ENCODE assay signal across 9 mouse cellular contexts in genomic region chr5:22745885-22746532, GRCm38 (mm10). TPM values are rescaled to one million over a fixed set of nuclear protein-coding genes. Genes with fewer than 3 reads are reported as not detected.
DNase-seq lines count a peak whose midpoint lies in the region; ATAC-seq and TF ChIP-seq lines count a peak whose summit lies in the region.
"Had no signal": no experiment of that assay in that cellular context is flagged by ENCODE, and none has a peak within 500 bp of the region (broad histone marks: within the 10 kb centered on the region; RNA-seq: fewer than 3 reads in every experiment).

Lhfpl3 (plus strand) TSS chr5:22746059.

- H3K4me3 ChIP-seq in gastrocnemius, adult 2 months, result peak within 1 kb of the TSS; percentile 62
- peak within 1 kb of the TSS; percentile 56 for H3K4me3 ChIP-seq in heart, embryonic 15.5 days
- H3K4me3 ChIP-seq in midbrain, embryonic 15.5 days, result peak within 1 kb of the TSS; percentile 92

- ATAC-seq in heart, embryonic 15.5 days (replicated peaks; ENCODE audit: insufficient number of reproducible peaks, insufficient read depth, low FRiP score, low read depth), result peak; percentile 22; the same call in 1 of the 2 replicates
- peak; percentile 95 for ATAC-seq in midbrain, embryonic 15.5 days (replicated peaks)

- TF ChIP-seq CTCF in gastrocnemius, adult 2 months (IDR thresholded peaks at IDR 0.05), result no peak

- H3K9ac ChIP-seq in heart, embryonic 15.5 days, result peak within 1 kb of the TSS; percentile 19; the same call in 1 of the 2 replicates
- peak within 1 kb of the TSS; percentile 85 for H3K9ac ChIP-seq in midbrain, embryonic 15.5 days

- peak within 1 kb of the TSS; percentile 95 for H3K4me2 ChIP-seq in heart, embryonic 15.5 days
- peak within 1 kb of the TSS; percentile 97 for H3K4me2 ChIP-seq in midbrain, embryonic 15.5 days

- WGBS in heart, embryonic 15.5 days, result under 1% methylated on average over 45 of the region's 53 CpGs
- WGBS in midbrain, embryonic 15.5 days, result under 1% methylated on average over 42 of the region's 53 CpGs

- DNase-seq in gastrocnemius, adult 2 months, result peak; percentile 16
- DNase-seq in gastrocnemius, postnatal 25 days, result no peak
- peak; percentile 45 for DNase-seq in R1 (ENCODE audit: low read depth, low spot score)
- DNase-seq in embryo, embryonic 10.5 days (ENCODE audit: low spot score), result peak; percentile 69
- peak; percentile 48 to 69 for DNase-seq in left cerebral cortex, adult 18-20 months (ENCODE audit: low spot score in 2 of 2)
- DNase-seq in thymus, postnatal 25 days, result peak; percentile 2

- peaks cover 16% of the 10 kb centered on the region for H3K4me1 ChIP-seq in heart, embryonic 15.5 days (replicated peaks)
- peaks cover 8% of the 10 kb centered on the region for H3K4me1 ChIP-seq in midbrain, embryonic 15.5 days

- no peaks in the 10 kb centered on the region for H3K36me3 ChIP-seq in heart, embryonic 15.5 days
- no peaks in the 10 kb centered on the region for H3K36me3 ChIP-seq in midbrain, embryonic 15.5 days (replicated peaks)

- no peaks in the 10 kb centered on the region for H3K9me3 ChIP-seq in heart, embryonic 15.5 days (replicated peaks)
- no peaks in the 10 kb centered on the region for H3K9me3 ChIP-seq in midbrain, embryonic 15.5 days

- no peak within 1 kb of the TSS for H3K27ac ChIP-seq in gastrocnemius, adult 2 months
- H3K27ac ChIP-seq in heart, embryonic 15.5 days, result no peak within 1 kb of the TSS
- peak within 1 kb of the TSS; percentile 81 for H3K27ac ChIP-seq in midbrain, embryonic 15.5 days

- peaks cover 57% of the 10 kb centered on the region for H3K27me3 ChIP-seq in heart, embryonic 15.5 days
- H3K27me3 ChIP-seq in midbrain, embryonic 15.5 days (replicated peaks), result peaks cover 8% of the 10 kb centered on the region; the same call in 1 of the 2 replicates

- intact Hi-C loops in gastrocnemius, adult 2 months (cut with DNase I), result no loop called here

RNA-seq across cellular contexts. Expression of gene Lhfpl3, which starts in this region (rescaled TPM):
- total RNA-seq in gastrocnemius, adult 2 months (2021), result not detected
- total RNA-seq in gastrocnemius, postnatal 25 days (2021), result not detected
- polyA plus RNA-seq in heart, embryonic 15.5 days (2015; fragmentation: Nextera tagmentation; extraction: Ambion mirVana), result 0.05 and 0.13 TPM in 2 replicates
- 10 to 100 TPM; 15.7 to 16.1 TPM for total RNA-seq in left cerebral cortex, adult 18-20 months (2021)
- polyA plus RNA-seq in midbrain, embryonic 15.5 days (2015; fragmentation: Nextera tagmentation; extraction: Ambion mirVana), result 20.8 and 21.0 TPM in 2 replicates
- total RNA-seq: liver, adult 2 months had no signal

Comparison
In these comparisons a context has a peak if more than half of its experiments do, and no peak if none do; other contexts are left out.
1. RNA of gene Lhfpl3 (total RNA-seq): 15.7 to 16.1 TPM in left cerebral cortex, adult 18-20 months; not detected in gastrocnemius, adult 2 months and not detected in gastrocnemius, postnatal 25 days; every median in the first group is over 10 times any median in the second.
2. RNA of gene Lhfpl3 (polyA plus RNA-seq): 20.8 to 21.0 TPM in midbrain, embryonic 15.5 days; 0.05 to 0.13 TPM in heart, embryonic 15.5 days; every median in the first group is over 10 times any median in the second.
3. Peak in DNase-seq and H3K4me3 ChIP-seq in gastrocnemius, adult 2 months; RNA of the gene not detected or under 1 TPM.
4. Peak in ATAC-seq, H3K4me3 ChIP-seq, H3K9ac ChIP-seq and H3K4me2 ChIP-seq in heart, embryonic 15.5 days; RNA of the gene not detected or under 1 TPM.
5. Peak in every context shown above with its lines, with median percentiles within 50 percentile points of each other: H3K4me3 ChIP-seq.